Mouse (Mus musculus) heart, embryonic 12.5 days (tissue): Measurements from ENCODE around the gene Pbx1. TPM values are rescaled to one million over a fixed set of nuclear protein-coding genes. Genes with fewer than 3 reads are reported as not detected.

Experiments used
- ATAC-seq: fragments of 200-750 bp; cut with Nextera tagmentation; 2 replicates; pipeline ENCODE4 v1.8.0; 2017; ENCODE audit warnings: moderate TSS enrichment, moderate library complexity; ENCODE audit not compliant: insufficient number of reproducible peaks, low FRiP score
- H3K27ac ChIP-seq: fragments of 300-500 bp; sonication (generic); 2 replicates; pipeline ENCODE4 v1.5.1; 2016; ENCODE audit warnings: mild to moderate bottlenecking, moderate library complexity; ENCODE audit not compliant: poor library complexity, severe bottlenecking
- H3K27me3 ChIP-seq: fragments of 300-500 bp; sonication (generic); replicated peaks from 2 replicates; pipeline ENCODE4 v1.6.1; 2016; ENCODE audit warnings: mild to moderate bottlenecking, moderate library complexity
- H3K36me3 ChIP-seq: fragments of 300-500 bp; sonication (generic); 2 replicates; pipeline ENCODE4 v1.6.1; 2016; ENCODE audit warnings: mild to moderate bottlenecking, moderate library complexity
- H3K4me1 ChIP-seq: fragments of 300-500 bp; sonication (generic); replicated peaks from 2 replicates; pipeline ENCODE4 v1.6.1; 2016; ENCODE audit warnings: mild to moderate bottlenecking
- H3K4me2 ChIP-seq: fragments of 300-500 bp; sonication (generic); 2 replicates; pipeline ENCODE4 v1.6.1; 2016; ENCODE audit warnings: mild to moderate bottlenecking, moderate library complexity
- H3K4me3 ChIP-seq: fragments of 300-500 bp; sonication (generic); 2 replicates; pipeline ENCODE4 v1.5.1; 2016; ENCODE audit warnings: mild to moderate bottlenecking
- H3K9ac ChIP-seq: fragments of 300-500 bp; sonication (generic); 2 replicates; pipeline ENCODE4 v1.6.1; 2016; ENCODE audit warnings: mild to moderate bottlenecking, moderate library complexity
- H3K9me3 ChIP-seq: fragments of 300-500 bp; sonication (generic); replicated peaks from 2 replicates; pipeline ENCODE4 v1.6.1; 2016; ENCODE audit warnings: mild to moderate bottlenecking, moderate library complexity
- WGBS: fragments of 180-500 bp; shearing (Covaris S2); methylation state at CpG from one replicate; pipeline ENCODE4 v1.1.7; 2016; 5-methylcytosine and 5-hydroxymethylcytosine counted together
- polyA plus RNA-seq: library from polyadenylated mRNA; unstranded; fragments of >200 nt; fragmentation: Nextera tagmentation; extraction: Ambion mirVana; gene quantifications from 2 replicates; pipeline ENCODE4 v1.2.1, GENCODE M21; 2016

The Pbx1 gene
- polyA plus RNA-seq, 1 experiment from 2014 or later: 26.3 TPM

GRCm38 (mm10) chr1:168405645-168406290 is 26.3 kb downstream of the Pbx1 start:
- peak overlapping the region; percentile 41 for H3K4me2 ChIP-seq
- ATAC-seq: peak; percentile 40; the same call in 1 of the 2 replicates
- H3K27me3 ChIP-seq: no peaks in the 10 kb centered on the region
- peaks cover 23% of the 10 kb centered on the region for H3K36me3 ChIP-seq
- H3K9me3 ChIP-seq: no peaks in the 10 kb centered on the region
- peaks cover 81% of the 10 kb centered on the region for H3K4me1 ChIP-seq
- no peak overlapping the region for H3K4me3 ChIP-seq
- H3K9ac ChIP-seq: no peak overlapping the region; the same call in 1 of the 2 replicates
- 19% methylated on average over 10 of the region's 12 CpGs for WGBS
- peak overlapping the region; percentile 81 for H3K27ac ChIP-seq

- H3K27ac ChIP-seq: no peak overlapping the region
- peaks cover 59% of the 10 kb centered on the region for H3K4me1 ChIP-seq
- no peak for ATAC-seq
- WGBS: 63% methylated on average over 2 of the region's 2 CpGs
- no peak overlapping the region for H3K9ac ChIP-seq
- H3K36me3 ChIP-seq: peaks cover 27% of the 10 kb centered on the region
- no peaks in the 10 kb centered on the region for H3K9me3 ChIP-seq
- H3K4me3 ChIP-seq: no peak overlapping the region
- no peak overlapping the region for H3K4me2 ChIP-seq
- H3K27me3 ChIP-seq: no peaks in the 10 kb centered on the region
Observed at GRCm38 (mm10) chr1:168403529-168403928, 28.5 kb downstream of the Pbx1 start.

DNA sequence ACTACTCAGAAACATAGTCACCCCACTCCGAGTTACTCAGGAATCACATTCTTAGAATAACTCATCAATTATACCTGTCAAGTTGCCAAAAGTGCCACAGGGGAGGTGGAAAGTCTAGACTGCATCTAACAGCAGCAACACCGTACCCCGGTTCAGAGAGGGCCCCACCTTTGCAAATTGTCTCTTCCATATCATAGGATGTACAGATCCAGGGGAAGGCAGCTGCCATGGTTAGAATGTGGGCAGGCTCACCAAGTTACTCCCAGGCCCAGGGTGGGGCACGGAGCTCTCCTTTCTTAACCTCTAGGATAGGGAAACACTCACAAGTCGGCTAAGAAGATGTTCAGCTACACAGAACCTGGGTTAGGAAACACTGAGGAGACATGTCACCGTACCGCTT is 29.4 kb downstream of the Pbx1 start:
- H3K9ac ChIP-seq: no peak overlapping the region
- H3K4me3 ChIP-seq: no peak overlapping the region
- peaks cover 53% of the 10 kb centered on the region for H3K4me1 ChIP-seq
- no peaks in the 10 kb centered on the region for H3K9me3 ChIP-seq
- no peaks in the 10 kb centered on the region for H3K27me3 ChIP-seq
- no peak overlapping the region for H3K27ac ChIP-seq
- no peak for ATAC-seq
- 45% methylated on average over 7 of the region's 7 CpGs for WGBS
- no peak overlapping the region for H3K4me2 ChIP-seq
- peaks cover 27% of the 10 kb centered on the region for H3K36me3 ChIP-seq

- no peak overlapping the region for H3K9ac ChIP-seq
- WGBS: 80% methylated on average over 3 of the region's 3 CpGs
- H3K4me2 ChIP-seq: no peak overlapping the region
- no peak overlapping the region for H3K27ac ChIP-seq
- no peak overlapping the region for H3K4me3 ChIP-seq
- no peak for ATAC-seq
- H3K9me3 ChIP-seq: no peaks in the 10 kb centered on the region
- H3K36me3 ChIP-seq: 0 out of 2 replicates have a peak, but pooled peaks cover 15% of the 10 kb centered on the region
- H3K27me3 ChIP-seq: no peaks in the 10 kb centered on the region
- H3K4me1 ChIP-seq: peaks cover 56% of the 10 kb centered on the region
Observed at GRCm38 (mm10) chr1:168395523-168396159, 36.4 kb downstream of the Pbx1 start.

- Histone ChIP-seq H3K9me3 (no peaks in the 10 kb centered on the region), H3K4me2 (no peak overlapping the region), H3K36me3 (peaks cover 17% of the 10 kb centered on the region; the same call in 1 of the 2 replicates), H3K27me3 (no peaks in the 10 kb centered on the region), H3K9ac (no peak overlapping the region), H3K4me1 (peaks cover 62% of the 10 kb centered on the region), H3K27ac (0 out of 2 replicates have a peak overlapping the region, but pooled peaks have one; percentile 10), H3K4me3 (no peak overlapping the region)
- no peak for ATAC-seq
- 67% methylated on average over 6 of the region's 6 CpGs for WGBS
Observed at GRCm38 (mm10) chr1:168394535-168394934, 37.5 kb downstream of the Pbx1 start.

- Histone ChIP-seq H3K9me3 (no peaks in the 10 kb centered on the region), H3K9ac (no peak overlapping the region; the same call in 1 of the 2 replicates), H3K27me3 (no peaks in the 10 kb centered on the region), H3K36me3 (peaks cover 21% of the 10 kb centered on the region; the same call in 1 of the 2 replicates), H3K4me2 (no peak overlapping the region), H3K27ac (peak overlapping the region; percentile 10), H3K4me1 (peaks cover 66% of the 10 kb centered on the region), H3K4me3 (no peak overlapping the region)
- ATAC-seq: no peak
- WGBS: 28% methylated on average over 4 of the region's 4 CpGs
Observed at GRCm38 (mm10) chr1:168393456-168393855, 38.6 kb downstream of the Pbx1 start.

DNA sequence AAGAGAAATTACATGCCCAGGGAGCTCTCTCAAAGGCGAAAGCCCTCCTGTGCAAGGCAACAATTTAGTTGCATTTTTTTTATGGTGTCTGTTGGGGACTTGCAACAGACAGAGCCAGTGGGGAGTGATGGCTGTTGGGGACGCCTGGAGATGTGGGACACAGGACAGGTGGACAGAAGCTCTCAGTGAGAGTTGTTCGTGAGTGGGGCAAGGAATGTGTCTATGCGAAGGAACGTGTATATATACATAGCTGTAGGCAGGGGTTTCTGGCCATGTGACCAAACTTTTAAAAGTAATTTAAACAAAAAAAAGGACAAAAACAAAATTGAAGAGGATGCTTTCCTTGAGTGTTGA is 39.6 kb downstream of the Pbx1 start:
- H3K4me1 ChIP-seq: peaks cover 65% of the 10 kb centered on the region
- no peaks in the 10 kb centered on the region for H3K9me3 ChIP-seq
- H3K9ac ChIP-seq: 0 out of 2 replicates have a peak overlapping the region, but pooled peaks have one; percentile 43
- H3K27me3 ChIP-seq: no peaks in the 10 kb centered on the region
- peak overlapping the region; percentile 43 for H3K4me2 ChIP-seq
- WGBS: 73% methylated on average over 5 of the region's 5 CpGs
- peaks cover 21% of the 10 kb centered on the region; the same call in 1 of the 2 replicates for H3K36me3 ChIP-seq
- ATAC-seq: no peak
- peak overlapping the region; percentile 72 for H3K27ac ChIP-seq
- no peak overlapping the region for H3K4me3 ChIP-seq

DNA sequence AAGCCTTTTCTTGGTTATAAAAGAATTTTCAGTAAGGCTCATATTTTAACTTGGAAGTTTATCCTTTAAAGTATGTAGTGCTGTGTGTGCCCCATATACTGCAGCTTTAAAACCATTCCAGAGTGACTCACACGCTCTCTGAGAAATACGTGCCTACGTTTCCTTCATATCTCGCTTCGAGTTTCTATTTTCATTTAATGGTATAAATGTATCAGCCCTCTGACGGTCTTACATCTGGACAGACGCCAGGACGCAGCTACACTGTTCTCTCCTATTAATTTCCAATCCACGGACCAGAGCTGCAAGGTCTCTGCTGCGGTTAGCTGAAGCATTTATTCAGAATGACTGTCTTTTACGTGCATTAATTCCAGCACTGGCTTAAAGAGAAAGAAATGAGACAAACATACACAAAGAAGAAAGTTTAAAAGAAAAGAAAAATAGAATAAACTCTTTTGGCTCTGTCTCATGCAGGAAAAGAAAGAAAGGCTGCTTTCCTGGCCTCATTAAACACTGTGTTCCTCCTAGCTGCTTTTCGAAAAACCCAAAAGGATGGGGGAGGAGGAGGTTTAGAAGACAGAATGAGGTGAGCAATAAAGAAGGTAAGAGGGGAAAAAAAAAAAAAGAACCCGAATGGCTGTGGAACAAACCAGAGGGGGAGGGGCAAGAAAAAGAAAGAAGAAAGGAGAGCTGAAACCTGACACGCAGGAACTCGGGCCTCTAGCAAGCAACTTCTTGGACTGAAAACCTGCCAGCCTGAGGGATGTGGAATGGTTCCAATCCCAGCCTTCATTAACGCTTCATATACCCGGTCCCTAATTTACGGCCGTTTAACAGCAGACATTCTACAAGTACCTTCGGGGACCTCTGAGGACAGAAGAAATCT is 40.2 kb downstream of the Pbx1 start:
- H3K9me3 ChIP-seq: no peaks in the 10 kb centered on the region
- H3K9ac ChIP-seq: 0 out of 2 replicates have a peak overlapping the region, but pooled peaks have one; percentile 43
- no peak overlapping the region for H3K4me3 ChIP-seq
- peaks cover 64% of the 10 kb centered on the region for H3K4me1 ChIP-seq
- ATAC-seq: no peak
- peaks cover 21% of the 10 kb centered on the region; the same call in 1 of the 2 replicates for H3K36me3 ChIP-seq
- whole genome bisulfite sequencing: 39% methylated on average over 20 of the region's 20 CpGs
- peak overlapping the region; percentile 72 for H3K27ac ChIP-seq
- H3K27me3 ChIP-seq: no peaks in the 10 kb centered on the region
- H3K4me2 ChIP-seq: peak overlapping the region; percentile 43

- no peak overlapping the region for H3K9ac ChIP-seq
- H3K4me2 ChIP-seq: no peak overlapping the region
- H3K4me1 ChIP-seq: peaks cover 69% of the 10 kb centered on the region
- no peak overlapping the region; the same call in 1 of the 2 replicates for H3K27ac ChIP-seq
- H3K4me3 ChIP-seq: no peak overlapping the region
- no peaks in the 10 kb centered on the region for H3K27me3 ChIP-seq
- no peak for ATAC-seq
- H3K36me3 ChIP-seq: peaks cover 21% of the 10 kb centered on the region; the same call in 1 of the 2 replicates
- no peaks in the 10 kb centered on the region for H3K9me3 ChIP-seq
Observed at GRCm38 (mm10) chr1:168390748-168391147, 41.3 kb downstream of the Pbx1 start.

- Histone ChIP-seq H3K27me3 (no peaks in the 10 kb centered on the region), H3K36me3 (peaks cover 16% of the 10 kb centered on the region; the same call in 1 of the 2 replicates), H3K4me1 (peaks cover 74% of the 10 kb centered on the region), H3K9ac (no peak overlapping the region), H3K27ac (no peak overlapping the region), H3K4me3 (no peak overlapping the region), H3K9me3 (no peaks in the 10 kb centered on the region), H3K4me2 (no peak overlapping the region)
- WGBS: 91% methylated on average over 6 of the region's 6 CpGs
- no peak for ATAC-seq
Observed at GRCm38 (mm10) chr1:168386159-168386558, 45.9 kb downstream of the Pbx1 start.

GRCm38 (mm10) chr1:168384594-168384955 is 47.5 kb downstream of the Pbx1 start:
- Histone ChIP-seq H3K9me3 (no peaks in the 10 kb centered on the region), H3K27me3 (no peaks in the 10 kb centered on the region), H3K27ac (peak overlapping the region; percentile 96), H3K4me1 (peaks cover 77% of the 10 kb centered on the region), H3K4me2 (no peak overlapping the region), H3K4me3 (no peak overlapping the region), H3K36me3 (0 out of 2 replicates have a peak, but pooled peaks cover 10% of the 10 kb centered on the region), H3K9ac (0 out of 2 replicates have a peak overlapping the region, but pooled peaks have one; percentile 11)
- WGBS: 42% methylated on average over 6 of the region's 6 CpGs
- ATAC-seq: no peak
